Mouse (Mus musculus): ENCODE data around the gene Slco4c1. TPM values are rescaled to one million over a fixed set of nuclear protein-coding genes. Genes with fewer than 3 reads are reported as not detected.
A peak's percentile ranks its signal among the peaks of the same experiment; 100 is the strongest.

Gene Slco4c1
- total RNA-seq, 2 experiments from 2014 or later = not detected

DNA sequence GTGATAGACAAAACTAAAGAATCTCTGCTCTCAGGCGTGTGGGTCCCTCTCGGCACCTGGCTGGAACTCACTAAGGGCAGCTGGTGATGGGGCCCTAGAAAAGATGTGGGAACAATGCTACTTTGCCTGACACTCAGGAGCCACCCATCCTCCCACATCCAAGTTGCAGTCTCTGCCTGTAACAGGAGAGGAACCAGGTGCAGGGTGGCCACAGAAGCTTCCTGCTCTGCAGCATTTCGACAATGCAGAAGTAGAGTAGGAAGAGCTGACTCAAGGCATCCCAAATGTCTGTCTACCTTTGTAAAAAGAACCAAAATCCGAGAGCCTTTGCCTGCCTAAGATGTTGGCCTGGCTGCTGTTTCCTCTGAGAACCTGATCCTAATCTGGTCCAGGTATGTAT lies 22.9 kb downstream of the Slco4c1 start:
- no peak for DNase-seq
- no peak overlapping the region for H3K27ac ChIP-seq
- intact Hi-C loops (cut with DNase I) = no loop called here
- TF ChIP-seq CTCF (IDR thresholded peaks at IDR 0.05) = no peak
- H3K4me3 ChIP-seq = no peak overlapping the region

DNA sequence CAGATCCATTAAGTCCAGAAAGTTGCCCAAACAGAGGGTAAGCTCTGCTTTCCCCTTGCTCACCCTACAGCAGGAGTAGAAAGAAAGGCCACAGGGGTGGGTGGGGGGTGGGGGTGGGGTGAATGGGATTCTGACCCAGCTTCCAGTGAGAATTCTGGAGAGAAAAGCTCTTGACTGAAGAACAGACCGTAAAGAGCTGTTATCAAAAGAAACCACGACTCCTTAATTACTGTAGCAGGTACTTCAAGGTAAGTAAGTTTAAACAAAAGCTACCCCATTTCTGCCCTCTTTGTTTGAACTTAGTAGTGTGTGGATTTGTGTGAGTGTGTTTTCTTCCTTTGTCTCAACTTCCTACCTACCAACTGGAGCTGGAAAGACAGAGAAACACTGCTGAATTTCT lies 23.4 kb downstream of the Slco4c1 start:
- no peak for DNase-seq
- no peak for TF ChIP-seq CTCF (IDR thresholded peaks at IDR 0.05)
- intact Hi-C loops (cut with DNase I) = no loop called here

DNA sequence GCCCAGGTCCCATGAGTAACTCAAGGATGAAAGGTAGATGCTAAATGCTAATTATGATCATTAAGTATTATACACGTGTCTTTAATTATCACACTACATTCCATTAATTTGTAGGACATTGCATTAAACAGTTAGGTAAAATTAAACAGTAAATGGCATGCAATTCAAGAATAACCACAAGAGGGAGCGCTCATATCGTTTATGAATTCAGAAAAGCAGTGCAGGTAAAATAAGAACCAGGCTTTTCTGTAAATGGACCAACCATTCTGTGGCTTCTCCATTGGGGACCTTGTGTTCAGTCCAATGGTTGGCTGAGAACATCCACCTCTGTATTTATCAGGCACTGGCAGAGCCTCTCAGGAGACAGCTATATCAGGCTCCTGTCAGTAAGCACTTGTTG lies 25.2 kb downstream of the Slco4c1 start:
- H3K4me3 ChIP-seq = no peak overlapping the region
- no peak for DNase-seq
- TF ChIP-seq CTCF (IDR thresholded peaks at IDR 0.05) = peak; percentile 25; the same call in 1 of the 2 replicates
- no peak overlapping the region for H3K27ac ChIP-seq
- intact Hi-C loops (cut with DNase I) = no loop called here

More for the DNA sequence above, 23.4 kb downstream of the Slco4c1 start:
- no peak overlapping the region for H3K27ac ChIP-seq
- H3K4me3 ChIP-seq = no peak overlapping the region

DNA sequence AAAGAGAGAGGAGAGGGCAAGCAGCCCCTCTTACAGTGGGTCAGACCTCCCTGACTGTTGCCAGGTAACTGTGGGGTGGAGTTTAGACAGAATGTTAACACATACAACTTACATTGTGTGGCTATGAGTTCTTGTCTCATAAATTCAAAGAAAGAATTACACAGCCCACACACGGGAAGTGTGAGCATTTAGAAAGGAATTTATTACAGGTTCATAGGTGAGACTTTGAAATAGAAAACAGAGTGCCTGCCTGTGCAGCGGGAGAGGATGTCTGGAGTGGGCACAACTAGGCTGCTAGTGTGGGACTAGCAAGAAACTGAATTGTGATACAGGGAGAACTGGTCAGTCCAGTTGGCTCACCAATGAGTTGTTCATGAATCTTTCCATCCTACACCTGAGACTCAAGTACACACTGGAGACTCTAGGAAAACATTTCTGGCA lies 66.7 kb downstream of the Slco4c1 start:
- no peak for DNase-seq
- TF ChIP-seq CTCF (IDR thresholded peaks at IDR 0.05) = no peak
- no peak overlapping the region for H3K4me3 ChIP-seq
- H3K27ac ChIP-seq = no peak overlapping the region
- intact Hi-C loops (cut with DNase I) = no loop called here

DNA sequence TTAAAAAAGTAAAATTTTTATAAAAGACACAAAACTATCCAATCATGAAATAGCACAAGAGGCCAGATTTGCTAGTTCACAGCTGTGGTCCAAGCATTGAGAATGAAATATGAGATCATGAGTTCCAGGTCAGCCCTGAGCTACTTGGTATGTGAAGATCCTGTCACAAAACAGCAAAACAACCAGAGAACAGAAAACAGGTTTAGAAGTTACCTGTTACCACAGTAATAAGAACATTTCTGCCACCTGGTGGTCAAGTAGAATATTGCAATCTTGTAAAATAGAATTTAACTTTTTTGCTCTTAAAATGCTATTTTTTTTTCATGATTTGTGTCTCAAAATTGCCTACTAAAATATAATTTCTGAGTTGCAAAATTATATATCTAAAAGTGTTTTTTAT lies 70.4 kb downstream of the Slco4c1 start:
- no peak overlapping the region for H3K27ac ChIP-seq
- DNase-seq = no peak
- H3K4me3 ChIP-seq = no peak overlapping the region
- peak; percentile 61 for TF ChIP-seq CTCF (IDR thresholded peaks at IDR 0.05)
- intact Hi-C loops (cut with DNase I) = no loop called here

DNA sequence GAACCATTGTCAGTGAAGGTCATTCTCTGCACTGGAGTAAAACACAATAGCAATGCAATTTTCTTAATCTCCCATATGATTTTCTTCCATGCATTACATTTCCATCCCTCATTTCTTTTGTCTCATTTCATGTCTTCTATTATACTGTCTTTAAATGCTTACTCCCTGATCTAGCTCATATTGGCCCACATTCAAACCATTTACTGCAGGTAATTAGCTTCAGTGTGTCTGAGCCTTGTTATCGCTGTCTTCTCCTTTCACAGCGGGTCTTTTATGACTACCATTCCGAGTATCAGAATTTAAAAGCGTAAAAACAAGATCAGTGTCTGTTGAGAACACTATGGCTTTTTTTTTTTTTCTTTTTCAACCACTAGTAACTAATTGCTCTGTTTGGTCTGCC lies 77.3 kb downstream of the Slco4c1 start:
- Histone ChIP-seq H3K4me3 (no peak overlapping the region), H3K27ac (no peak overlapping the region)
- no peak for DNase-seq
- no peak for TF ChIP-seq CTCF (IDR thresholded peaks at IDR 0.05)
- intact Hi-C loops (cut with DNase I) = no loop called here

DNA sequence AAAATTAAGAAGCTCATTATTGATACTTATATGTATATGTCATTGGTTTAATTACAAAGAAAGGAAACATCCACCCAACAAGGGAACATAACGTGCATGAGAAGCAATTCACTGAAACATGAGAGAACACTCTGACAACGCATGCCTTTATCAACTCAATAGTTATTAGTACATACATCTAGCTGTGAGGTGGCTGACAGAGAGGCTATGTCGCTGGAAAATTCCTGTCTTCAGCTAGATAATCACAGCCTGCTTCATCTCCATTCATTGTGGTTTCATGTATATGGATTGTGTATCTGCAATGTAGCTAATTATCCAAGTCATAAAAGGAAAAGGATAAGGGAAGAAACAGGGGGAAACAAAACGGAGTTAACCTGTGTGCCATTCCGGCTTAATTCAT lies 77.7 kb downstream of the Slco4c1 start:
- Histone ChIP-seq H3K4me3 (no peak overlapping the region), H3K27ac (no peak overlapping the region)
- intact Hi-C loops (cut with DNase I) = no loop called here
- TF ChIP-seq CTCF (IDR thresholded peaks at IDR 0.05) = no peak
- DNase-seq = no peak

DNA sequence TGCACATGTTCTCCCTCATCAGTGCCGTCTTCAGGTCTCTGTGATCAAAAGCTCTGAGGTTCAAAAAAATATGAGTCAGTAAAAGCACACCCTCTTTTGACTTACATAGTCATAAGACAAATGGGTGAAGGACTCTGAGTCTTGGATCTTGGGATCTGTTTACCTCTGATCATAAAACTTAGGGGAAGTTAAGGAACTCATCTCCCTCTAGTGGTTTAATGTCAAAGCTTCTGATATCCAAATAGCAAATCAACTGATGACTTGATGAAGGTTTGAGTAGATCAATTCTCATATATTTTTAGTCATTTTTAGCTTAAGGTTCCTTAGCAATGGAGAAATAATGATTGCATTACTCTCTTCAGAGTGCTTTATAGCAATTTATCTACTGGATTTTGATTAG lies 82.7 kb downstream of the Slco4c1 start:
- TF ChIP-seq CTCF (IDR thresholded peaks at IDR 0.05) = no peak
- H3K4me3 ChIP-seq = no peak overlapping the region
- no peak overlapping the region for H3K27ac ChIP-seq
- intact Hi-C loops (cut with DNase I) = no loop called here
- DNase-seq = no peak

DNA sequence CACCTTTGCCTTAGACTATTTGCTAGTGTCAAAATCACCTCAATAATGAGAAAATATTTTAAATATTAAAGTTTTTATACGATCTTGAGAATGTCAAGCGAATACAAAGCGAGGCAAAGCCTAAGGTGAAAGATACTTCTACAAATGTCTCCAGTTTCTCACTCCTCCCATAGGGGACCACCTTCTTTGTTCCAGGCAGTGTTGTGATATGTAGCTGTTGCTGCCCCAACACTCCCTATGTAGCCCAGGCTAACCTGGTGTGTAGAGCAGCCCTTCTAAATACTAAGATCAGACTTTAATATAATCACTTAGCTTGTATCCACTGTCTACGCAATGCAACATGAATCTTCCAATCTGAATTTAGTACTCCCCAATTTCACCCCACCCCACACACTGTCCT lies 97.8 kb downstream of the Slco4c1 start:
- Histone ChIP-seq H3K4me3 (no peak overlapping the region), H3K27ac (no peak overlapping the region)
- no peak for TF ChIP-seq CTCF (IDR thresholded peaks at IDR 0.05)
- no peak for DNase-seq
- intact Hi-C loops (cut with DNase I) = no loop called here

DNA sequence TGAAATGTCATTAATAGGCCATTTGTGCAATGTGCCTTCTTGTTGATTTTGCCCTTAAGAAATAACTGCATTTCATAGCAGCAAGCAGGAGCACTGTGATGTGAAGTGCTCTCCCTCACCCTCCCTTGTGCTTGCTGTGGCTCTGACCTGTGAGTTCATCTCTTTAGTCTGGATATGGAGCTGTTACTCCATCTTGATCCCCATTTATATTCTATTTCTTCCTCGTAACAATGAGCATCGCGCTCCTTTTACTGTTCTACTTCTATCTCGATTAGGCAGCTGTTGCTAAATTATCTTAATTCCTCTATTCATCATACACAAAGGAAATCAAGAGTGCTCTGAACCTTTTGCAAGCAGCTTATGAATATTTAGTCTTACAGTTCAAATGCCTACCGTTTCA lies 98.3 kb downstream of the Slco4c1 start:
- DNase-seq = no peak
- H3K4me3 ChIP-seq = no peak overlapping the region
- TF ChIP-seq CTCF (IDR thresholded peaks at IDR 0.05) = no peak
- intact Hi-C loops (cut with DNase I) = no loop called here
- no peak overlapping the region for H3K27ac ChIP-seq

DNA sequence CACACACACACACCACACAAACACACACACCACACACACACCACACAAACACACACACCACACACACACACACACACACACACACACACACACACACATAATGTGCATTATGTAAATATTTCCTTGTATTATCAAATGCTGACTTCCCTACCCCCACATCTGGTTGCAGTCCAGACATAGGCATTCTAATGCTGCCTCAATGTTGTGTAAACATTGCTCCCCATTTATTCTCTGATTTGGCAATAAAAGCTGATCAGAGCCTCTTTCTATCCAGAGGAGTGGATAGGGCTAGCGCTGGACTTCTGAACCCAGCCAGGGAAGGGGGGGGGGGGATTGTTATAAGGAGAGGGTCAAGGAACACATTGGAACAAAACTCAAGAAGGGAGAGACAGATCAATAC lies 101.7 kb downstream of the Slco4c1 start:
- DNase-seq = no peak
- no peak for TF ChIP-seq CTCF (IDR thresholded peaks at IDR 0.05)
- H3K4me3 ChIP-seq = no peak overlapping the region
- H3K27ac ChIP-seq = no peak overlapping the region
- intact Hi-C loops (cut with DNase I) = no loop called here

DNA sequence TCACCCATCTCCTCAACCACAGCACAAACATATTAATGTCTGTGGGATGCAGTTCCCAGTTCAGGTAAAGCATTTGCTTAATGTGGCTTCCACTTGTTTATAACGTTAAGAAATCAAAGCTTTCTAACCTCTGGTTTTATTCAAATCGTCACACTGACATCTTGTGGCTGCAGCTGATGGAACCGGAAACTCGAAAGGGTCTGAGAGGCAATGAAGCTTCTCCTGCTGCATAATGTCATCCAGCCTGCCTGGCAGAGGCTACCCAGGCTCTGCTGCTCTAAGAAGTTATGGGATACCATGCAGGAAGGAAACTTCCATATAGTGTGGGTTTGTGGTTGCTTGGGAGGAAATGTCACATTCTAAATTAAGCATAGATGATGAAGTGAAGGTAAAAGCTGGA lies 103.7 kb downstream of the Slco4c1 start:
- no peak overlapping the region for H3K27ac ChIP-seq
- H3K4me3 ChIP-seq = no peak overlapping the region
- no peak for DNase-seq
- TF ChIP-seq CTCF (IDR thresholded peaks at IDR 0.05) = no peak
- intact Hi-C loops (cut with DNase I) = no loop called here

DNA sequence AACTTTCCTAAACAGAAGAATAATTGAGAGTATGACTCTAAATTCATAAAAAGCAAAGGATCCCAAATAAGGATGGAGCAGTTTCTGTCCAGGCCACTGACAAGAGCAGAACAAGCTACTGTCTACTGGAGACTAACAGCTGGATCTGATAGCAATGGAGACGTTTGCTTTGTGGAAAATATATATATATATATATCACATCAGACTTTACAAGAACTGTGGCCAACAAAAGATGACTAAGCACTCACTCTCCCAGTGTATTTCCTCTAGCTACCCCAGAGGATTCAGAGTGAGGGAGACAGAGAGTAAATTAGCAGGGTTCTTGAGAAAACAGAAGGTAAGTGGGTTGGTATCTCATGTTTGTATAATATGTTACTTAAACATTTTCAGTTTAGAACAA lies 105.4 kb downstream of the Slco4c1 start:
- DNase-seq = no peak
- Histone ChIP-seq H3K4me3 (no peak overlapping the region), H3K27ac (no peak overlapping the region)
- TF ChIP-seq CTCF (IDR thresholded peaks at IDR 0.05) = no peak
- intact Hi-C loops (cut with DNase I) = no loop called here

Data from gastrocnemius, adult 2 months (tissue).